Mouse (Mus musculus) CH12.LX (cell line): Measurements from ENCODE around the gene Olfml2b.

ENCODE experiments used
- IRF4 ChIP-seq: IDR thresholded peaks from 2 replicates; pipeline ENCODE4 v1.6.1; 2014; ENCODE audit warnings: low read depth, mild to moderate bottlenecking, inconsistent platforms, low read length, improper control_type of control experiment
- POLR2A ChIP-seq: IDR thresholded peaks from 2 replicates; pipeline ENCODE4 v1.6.1; 2011; ENCODE audit warnings: low read depth, mild to moderate bottlenecking, improper control_type of control experiment, low read length
- SMC3 ChIP-seq: IDR thresholded peaks from 2 replicates; pipeline ENCODE4 v1.6.1; 2011; ENCODE audit warnings: low read depth, low read length, improper control_type of control experiment
- TCF12 ChIP-seq: IDR thresholded peaks from 2 replicates; pipeline ENCODE4 v1.6.1; 2014; ENCODE audit warnings: low read depth, mild to moderate bottlenecking, inconsistent platforms, low read length, improper control_type of control experiment
- ZNF384 ChIP-seq: IDR thresholded peaks from 2 replicates; pipeline ENCODE4 v1.6.1; 2012; ENCODE audit warnings: low read depth, low read length, improper control_type of control experiment, inconsistent platforms

DNA sequence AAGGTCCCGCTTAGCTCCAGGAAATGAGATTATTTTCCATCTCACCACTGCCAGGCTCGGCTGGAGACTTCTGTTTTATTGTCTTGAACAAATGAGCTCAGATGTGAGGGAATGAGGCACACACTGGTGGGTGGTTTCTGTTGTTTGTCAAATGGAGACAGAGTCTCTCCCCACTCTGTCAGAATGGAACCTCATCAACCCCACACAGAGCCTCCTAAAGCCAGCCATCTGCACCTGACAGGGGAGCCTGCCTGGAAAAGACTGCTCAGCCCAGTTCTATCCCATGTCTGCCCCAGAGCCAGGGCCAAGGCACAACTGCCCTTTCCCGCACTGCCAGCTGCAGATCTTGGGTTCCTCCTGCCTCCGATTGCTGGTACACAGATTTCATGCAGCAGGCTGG lies 34.5 kb downstream of the Olfml2b start:
- TF ChIP-seq POLR2A = no peak
- TF ChIP-seq IRF4 = no peak
- TF ChIP-seq ZNF384 = no peak
- TF ChIP-seq TCF12 = no peak
- no peak for TF ChIP-seq SMC3
